Mouse (Mus musculus): ENCODE data around the gene Itgam.

Itgam gene

GRCm38 (mm10) chr7:128058576-128058975, 3.9 kb upstream of the Itgam start:
- no peak for DNase-seq

DNA sequence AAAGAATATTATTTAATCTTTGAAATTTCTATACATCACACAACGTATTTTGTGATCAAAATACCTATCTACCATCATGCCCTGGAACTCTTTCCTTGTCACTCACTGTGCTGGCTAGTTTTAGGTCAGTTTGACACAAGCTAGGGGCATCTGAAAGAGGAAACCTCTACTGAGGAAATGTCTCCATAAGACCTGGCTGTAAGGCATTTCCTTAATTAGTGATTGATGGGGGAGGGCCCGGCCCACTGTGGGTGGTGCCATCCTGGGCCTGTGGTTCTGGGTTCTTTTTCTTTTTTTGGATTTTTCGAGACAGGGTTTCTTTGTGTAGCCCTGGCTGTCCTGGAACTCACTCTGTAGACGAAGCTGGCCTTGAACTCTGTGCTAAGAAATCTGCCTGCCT, 3.3 kb upstream of the Itgam start:
- DNase-seq = no peak

DNA sequence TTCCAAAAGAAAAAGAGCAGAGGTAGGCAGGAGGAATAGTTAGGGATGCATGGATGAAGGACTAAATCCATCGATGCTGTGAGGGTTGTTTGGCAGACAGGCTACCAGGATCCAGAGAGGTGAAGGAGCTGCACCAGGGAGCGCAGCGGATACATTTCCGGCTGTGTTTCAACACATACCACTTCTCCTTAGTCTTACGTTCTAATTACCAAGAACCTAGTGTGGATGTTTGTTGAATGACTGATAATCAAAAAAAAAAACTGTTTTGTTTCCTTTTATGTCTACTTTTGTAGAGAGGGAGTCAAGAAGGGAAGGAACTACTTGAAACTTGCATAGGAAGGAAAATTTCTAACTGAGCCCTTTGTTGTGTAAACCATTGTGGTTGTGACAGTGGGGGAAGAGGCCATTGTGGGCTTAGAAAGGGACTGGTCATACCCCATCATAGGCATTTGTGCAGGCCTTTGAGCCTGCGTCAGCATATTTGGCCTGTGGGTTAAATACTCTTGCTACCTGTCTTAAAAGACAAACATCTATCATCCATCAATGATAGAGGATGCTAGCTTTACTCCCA, 856 bp downstream of the Itgam start:
- no peak for DNase-seq

- DNase-seq = no peak
Observed at GRCm38 (mm10) chr7:128065547-128065946, 3.1 kb downstream of the Itgam start.

DNA sequence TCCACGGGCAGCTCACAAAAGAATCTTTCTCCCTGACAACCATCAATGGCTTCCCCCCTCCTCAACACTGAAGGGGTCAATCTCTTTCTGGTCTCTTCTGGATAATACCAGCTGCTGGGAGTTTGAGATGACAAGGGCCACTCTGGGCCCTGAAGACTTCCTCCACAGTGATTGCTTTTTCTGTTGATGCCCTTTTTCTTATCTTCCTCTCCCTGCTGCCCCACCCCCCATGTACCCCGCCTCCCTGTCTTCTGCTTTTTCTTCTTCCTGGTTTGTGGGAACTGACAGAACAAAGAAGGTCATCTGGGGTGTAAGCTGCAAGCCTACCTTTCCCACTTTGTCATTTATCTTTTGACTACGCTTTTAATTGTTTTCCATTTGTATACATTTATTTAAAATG, 5.4 kb downstream of the Itgam start:
- no peak for DNase-seq

GRCm38 (mm10) chr7:128069844-128070243, 7.4 kb downstream of the Itgam start:
- no peak for DNase-seq

DNA sequence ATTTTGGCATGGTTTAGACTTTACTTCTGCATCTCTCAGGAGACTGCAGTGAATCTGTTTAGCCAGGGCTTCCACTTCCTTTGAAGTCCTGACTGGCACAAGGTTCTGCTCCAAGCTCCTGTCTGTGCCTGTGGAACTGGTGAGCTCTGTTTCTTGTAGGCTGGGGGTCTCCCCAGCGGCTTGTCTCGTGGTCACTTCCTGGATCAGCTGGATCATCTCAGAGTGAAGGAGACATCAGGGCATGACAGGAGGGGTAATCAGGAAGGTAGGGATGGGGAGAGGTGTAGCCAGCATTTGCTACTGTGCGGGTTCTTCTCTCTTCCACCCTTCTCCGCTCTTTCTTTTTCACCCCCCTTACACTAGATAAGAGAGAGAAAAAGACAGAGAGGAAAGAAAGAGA, 9.4 kb downstream of the Itgam start:
- DNase-seq = no peak

DNA sequence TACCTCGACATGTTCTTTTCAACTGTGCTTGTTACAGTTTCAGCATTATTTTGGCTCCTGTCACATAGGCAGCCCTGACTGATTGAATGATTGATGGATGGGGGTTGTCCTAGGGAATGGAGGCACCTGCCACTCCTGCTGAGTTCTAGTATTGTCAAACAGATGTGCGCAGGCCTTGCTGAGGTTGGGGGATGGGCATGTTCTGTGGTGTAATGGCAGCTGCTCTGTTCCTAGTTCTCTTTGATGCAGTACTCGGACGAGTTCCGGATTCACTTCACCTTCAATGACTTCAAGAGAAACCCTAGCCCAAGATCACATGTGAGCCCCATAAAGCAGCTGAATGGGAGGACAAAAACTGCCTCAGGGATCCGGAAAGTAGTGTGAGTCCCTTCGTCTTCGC, 17.6 kb downstream of the Itgam start:
- DNase-seq = no peak

- DNase-seq = no peak
Observed at GRCm38 (mm10) chr7:128089141-128089540, 26.7 kb downstream of the Itgam start.

DNA sequence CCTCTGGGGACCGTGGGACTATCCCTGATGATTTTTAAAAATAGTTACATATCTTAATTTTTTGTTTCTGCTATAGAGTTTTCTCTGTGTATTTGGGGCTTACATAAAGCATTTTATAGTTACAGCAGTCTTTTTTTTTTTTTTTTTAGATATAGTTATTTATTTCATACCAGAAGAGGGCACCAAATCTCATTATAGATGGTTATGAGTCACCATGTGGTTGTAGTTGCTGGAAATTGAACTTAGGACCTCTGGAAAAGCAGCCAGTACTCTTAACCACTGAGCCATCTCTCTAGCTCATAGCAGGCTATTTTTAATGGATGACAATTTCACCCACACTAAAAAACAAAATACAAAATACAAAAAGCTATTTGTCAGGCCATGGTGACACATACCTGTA, 35.7 kb downstream of the Itgam start:
- no peak for DNase-seq

- no peak for DNase-seq
Observed at GRCm38 (mm10) chr7:128100742-128101357, 38.4 kb downstream of the Itgam start.

GRCm38 (mm10) chr7:128105246-128105645, 42.8 kb downstream of the Itgam start:
- DNase-seq = peak; percentile 30

DNA sequence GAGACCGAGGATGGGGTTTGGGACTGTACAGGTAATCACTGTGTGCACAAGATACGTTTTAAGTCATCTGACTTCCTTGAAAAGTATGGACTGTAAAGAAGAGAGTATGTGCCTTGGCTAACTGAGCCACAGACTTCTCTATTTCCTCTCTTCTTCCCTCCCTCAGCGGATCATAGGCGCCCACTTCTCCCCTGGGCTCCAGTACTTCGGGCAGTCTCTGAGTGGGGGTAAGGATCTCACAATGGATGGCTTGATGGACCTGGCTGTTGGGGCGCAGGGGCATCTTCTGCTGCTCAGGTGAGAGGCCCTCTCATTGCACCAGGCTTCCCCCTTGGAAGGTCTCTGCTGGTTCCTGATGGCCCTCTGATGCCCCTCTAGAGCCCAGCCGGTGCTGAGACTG, 45.0 kb downstream of the Itgam start:
- DNase-seq = no peak

- no peak for DNase-seq
Observed at GRCm38 (mm10) chr7:128110314-128110713, 47.9 kb downstream of the Itgam start.

DNA sequence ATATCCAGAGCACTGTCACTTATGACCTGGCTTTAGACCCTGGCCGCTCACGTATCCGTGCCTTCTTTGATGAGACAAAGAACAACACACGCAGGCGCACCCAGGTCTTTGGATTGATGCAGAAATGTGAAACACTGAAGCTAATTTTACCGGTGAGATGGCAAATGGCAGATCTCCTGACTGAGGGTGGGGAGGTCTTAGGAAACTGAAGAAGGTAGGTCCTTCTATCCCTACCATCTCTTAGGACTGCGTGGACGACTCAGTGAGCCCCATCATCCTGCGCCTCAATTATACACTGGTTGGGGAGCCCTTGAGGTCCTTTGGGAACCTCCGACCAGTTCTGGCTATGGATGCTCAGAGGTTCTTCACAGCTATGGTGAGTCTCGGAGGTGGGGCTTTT, 49.7 kb downstream of the Itgam start:
- no peak for DNase-seq

- no peak for DNase-seq
Observed at GRCm38 (mm10) chr7:128114371-128115105, 52.1 kb downstream of the Itgam start.

DNA sequence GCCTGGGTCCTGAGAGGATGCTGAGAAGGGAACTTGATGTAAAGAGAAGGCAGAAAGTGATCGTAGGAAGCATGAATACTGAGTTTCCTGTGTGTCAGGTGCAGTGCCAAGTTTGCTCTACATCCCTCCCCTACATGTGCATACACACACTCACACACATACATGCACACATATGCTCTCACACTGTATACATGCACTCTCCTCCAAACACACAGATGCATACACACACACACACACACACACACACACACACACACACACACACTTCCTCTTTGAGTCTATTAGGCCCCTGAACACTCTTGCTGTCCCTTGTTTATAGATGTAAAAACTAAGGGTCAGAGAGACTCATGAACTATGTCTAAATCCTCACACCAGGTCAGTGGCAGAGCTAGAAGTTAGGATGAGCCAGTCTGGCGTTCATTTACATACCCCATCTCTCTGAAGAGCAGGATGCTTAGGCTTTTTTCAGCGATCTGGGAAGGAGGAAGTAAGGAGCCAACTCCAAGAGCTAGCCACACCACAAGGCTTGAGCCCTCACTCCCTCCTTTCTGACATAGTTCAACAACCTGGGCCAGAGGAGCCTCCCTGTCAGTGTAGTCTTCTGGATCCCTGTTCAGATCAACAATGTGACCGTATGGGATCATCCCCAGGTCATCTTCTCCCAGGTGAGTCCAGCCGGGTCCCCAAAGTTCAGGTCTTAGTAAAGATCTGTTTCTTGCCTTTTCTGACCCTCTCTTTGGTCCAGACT, 52.9 kb downstream of the Itgam start:
- DNase-seq = no peak

- DNase-seq = no peak
Observed at GRCm38 (mm10) chr7:128116396-128116795, 54.0 kb downstream of the Itgam start.

DNA sequence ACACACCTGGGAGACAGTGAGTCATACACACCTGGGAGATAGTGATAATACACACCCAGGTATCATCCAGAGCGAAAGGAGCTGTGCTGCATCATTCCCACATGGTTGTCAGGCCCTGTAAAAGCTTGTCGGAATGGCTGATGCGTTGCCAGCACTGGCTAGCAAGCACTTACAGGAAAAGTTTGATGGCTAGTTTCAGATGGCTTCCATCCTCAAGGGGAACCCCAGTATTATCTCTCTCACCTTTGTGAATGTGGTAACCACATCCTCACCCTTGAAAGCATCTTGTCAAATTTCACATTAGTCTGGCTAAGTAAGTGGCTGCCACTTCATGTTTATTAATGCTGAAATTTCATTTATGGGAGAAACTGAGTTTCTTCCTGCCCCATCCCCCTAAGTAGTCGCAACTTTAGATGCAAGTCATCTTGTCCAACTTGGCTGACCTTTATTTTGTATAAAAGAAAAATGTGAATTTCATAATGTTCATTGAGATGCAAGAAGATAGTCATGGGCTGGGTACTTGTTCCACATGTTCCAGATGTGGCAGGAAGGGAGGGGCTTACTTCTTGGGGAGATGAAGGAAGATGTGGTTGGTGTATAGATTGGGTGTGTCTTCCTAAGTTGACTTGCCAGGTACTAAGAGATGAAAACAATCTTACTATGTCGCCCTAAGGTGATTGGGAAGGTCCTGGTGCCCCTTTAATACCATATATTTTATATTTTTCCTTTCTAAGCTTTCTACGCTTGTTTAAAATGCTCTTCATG, 57.5 kb downstream of the Itgam start:
- DNase-seq = no peak

- DNase-seq = no peak
Observed at GRCm38 (mm10) chr7:128128741-128129720, 66.6 kb downstream of the Itgam start, which contains the start of gene Itgax. Gene Itgax, plus strand, starts transcription at chr7:128129547.

DNA sequence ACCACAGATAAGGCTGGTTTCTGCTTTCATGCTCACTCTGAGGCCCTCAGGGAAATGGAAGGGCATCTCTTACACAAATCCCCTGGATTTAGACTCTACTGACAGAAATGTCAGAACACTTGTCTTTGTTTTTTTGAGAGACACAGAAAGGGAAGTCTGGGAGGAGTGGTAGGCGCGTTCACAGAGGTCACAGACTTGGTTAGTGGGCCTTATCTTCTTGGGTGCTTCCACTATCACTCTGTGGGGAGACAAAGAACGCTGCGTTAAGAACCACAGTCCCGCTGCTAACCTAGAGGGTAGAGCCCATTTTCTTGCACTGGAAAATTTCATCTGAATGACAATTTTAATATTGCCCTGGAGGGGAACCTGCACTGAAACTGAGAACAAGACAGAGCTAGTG, 69.7 kb downstream of the Itgam start:
- DNase-seq = no peak

DNA sequence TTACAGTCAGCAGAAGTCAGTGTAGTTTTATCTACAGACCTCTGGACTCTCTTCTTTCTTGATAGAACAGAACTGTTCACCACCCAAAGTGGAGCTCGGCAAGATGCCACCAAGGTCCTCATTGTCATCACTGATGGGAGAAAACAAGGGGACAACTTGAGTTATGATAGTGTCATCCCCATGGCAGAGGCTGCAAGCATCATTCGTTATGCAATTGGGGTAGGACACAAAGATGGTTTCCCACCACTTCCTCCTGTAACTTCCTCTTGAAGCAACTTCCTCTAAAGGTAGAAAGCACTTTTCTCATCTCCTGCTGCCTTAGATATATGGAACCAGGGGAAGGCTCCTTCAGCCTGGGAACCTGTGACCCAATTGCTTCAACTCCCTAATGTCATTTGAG, 71.2 kb downstream of the Itgam start:
- no peak for DNase-seq
